ENCODE assay signal across 10 mouse cellular contexts in genomic region chr7:124788781-124789180, GRCm38 (mm10).
DNase-seq lines count a peak whose midpoint lies in the region; ATAC-seq lines count a peak whose summit lies in the region.
"Had no signal": no experiment of that assay in that cellular context is flagged by ENCODE, and none has a peak within 500 bp of the region (broad histone marks: within the 10 kb centered on the region; RNA-seq: fewer than 3 reads in every experiment).

No protein-coding gene starts in this region.

- intact Hi-C loops in heart, postnatal 25 days (cut with DNase I): no loop called here

- no peak overlapping the region for H3K27ac ChIP-seq in forebrain, embryonic 16.5 days (ENCODE audit: low read length)
- no peak overlapping the region for H3K27ac ChIP-seq in forebrain, embryonic 12.5 days
- H3K27ac ChIP-seq: forebrain, embryonic 15.5 days had no signal

- H3K4me3 ChIP-seq in forebrain, embryonic 16.5 days (replicated peaks; ENCODE audit: low read length): no peak overlapping the region
- H3K4me3 ChIP-seq in forebrain, embryonic 12.5 days (replicated peaks): no peak overlapping the region
- H3K4me3 ChIP-seq: forebrain, embryonic 15.5 days had no signal

- DNase-seq in cerebellum, postnatal 14 days: peak; percentile 63 to 87
- DNase-seq in layer of hippocampus, postnatal 10 days (ENCODE audit: low spot score in 2 of 2): peak; percentile 7 to 40
- peak; percentile 85 to 90 for DNase-seq in right cerebral cortex, postnatal 10 days (ENCODE audit: low spot score in 2 of 2)
- DNase-seq in testis, postnatal 10 days (ENCODE audit: low spot score): no peak
- no peak for DNase-seq in spleen, postnatal 14 days (ENCODE audit: low spot score in 2 of 2)
- DNase-seq in heart, postnatal 25 days (ENCODE audit: low spot score): no peak

- H3K36me3 ChIP-seq in forebrain, embryonic 16.5 days (ENCODE audit: control insufficient read depth, insufficient read depth): no peaks in the 10 kb centered on the region
- H3K36me3 ChIP-seq in forebrain, embryonic 12.5 days (replicated peaks): no peaks in the 10 kb centered on the region
- H3K36me3 ChIP-seq: forebrain, embryonic 15.5 days had no signal

- H3K9ac ChIP-seq in forebrain, embryonic 16.5 days (replicated peaks; ENCODE audit: low read depth, low read length): no peak overlapping the region
- H3K9ac ChIP-seq in forebrain, embryonic 12.5 days: no peak overlapping the region
- H3K9ac ChIP-seq: forebrain, embryonic 15.5 days had no signal

- H3K4me1 ChIP-seq in forebrain, embryonic 16.5 days (replicated peaks; ENCODE audit: control insufficient read depth, insufficient read depth, low read length): no peaks in the 10 kb centered on the region
- no peaks in the 10 kb centered on the region for H3K4me1 ChIP-seq in forebrain, embryonic 12.5 days
- H3K4me1 ChIP-seq: forebrain, embryonic 15.5 days had no signal

- 66% methylated on average over 3 of the region's 3 CpGs for WGBS in forebrain, embryonic 16.5 days
- WGBS in forebrain, embryonic 12.5 days: 89% methylated on average over 3 of the region's 3 CpGs

- no peaks in the 10 kb centered on the region for H3K27me3 ChIP-seq in forebrain, embryonic 16.5 days (replicated peaks; ENCODE audit: control insufficient read depth, insufficient read depth, low read length)
- no peaks in the 10 kb centered on the region for H3K27me3 ChIP-seq in forebrain, embryonic 12.5 days
- H3K27me3 ChIP-seq: forebrain, embryonic 15.5 days had no signal

- no peak overlapping the region for H3K4me2 ChIP-seq in forebrain, embryonic 16.5 days (ENCODE audit: low read length)
- H3K4me2 ChIP-seq in forebrain, embryonic 12.5 days: no peak overlapping the region
- H3K4me2 ChIP-seq: forebrain, embryonic 15.5 days; liver, embryonic 11.5 days had no signal

- H3K9me3 ChIP-seq in forebrain, embryonic 16.5 days (ENCODE audit: control insufficient read depth, low read length): no peaks in the 10 kb centered on the region
- no peaks in the 10 kb centered on the region for H3K9me3 ChIP-seq in forebrain, embryonic 12.5 days
- H3K9me3 ChIP-seq: forebrain, embryonic 15.5 days had no signal

- 0 out of 2 replicates have a peak, but pooled peaks have one; percentile 33 for ATAC-seq in forebrain, embryonic 16.5 days
- no peak for ATAC-seq in forebrain, embryonic 12.5 days (ENCODE audit: low FRiP score)
- ATAC-seq: forebrain, embryonic 15.5 days had no signal

Comparison
In these comparisons a context has a peak if more than half of its experiments do, and no peak if none do; other contexts are left out.
1. DNase-seq: peak in cerebellum, postnatal 14 days (2 of 2), layer of hippocampus, postnatal 10 days (2 of 2) and right cerebral cortex, postnatal 10 days (2 of 2); none in testis, postnatal 10 days (single experiment), spleen, postnatal 14 days (0 of 2) and heart, postnatal 25 days (single experiment).